Mouse (Mus musculus): ENCODE results near the gene Alcam.
A peak's percentile ranks its signal among the peaks of the same experiment; 100 is the strongest.

Alcam gene

GRCm38 (mm10) chr16:52443055-52443454 is 10.8 kb downstream of the Alcam start:
- no peak for DNase-seq (ENCODE audit: low spot score)

GRCm38 (mm10) chr16:52439600-52439999 is 14.3 kb downstream of the Alcam start:
- DNase-seq (ENCODE audit: low spot score) = no peak

GRCm38 (mm10) chr16:52439007-52439406 is 14.9 kb downstream of the Alcam start:
- no peak for DNase-seq (ENCODE audit: low spot score)

DNA sequence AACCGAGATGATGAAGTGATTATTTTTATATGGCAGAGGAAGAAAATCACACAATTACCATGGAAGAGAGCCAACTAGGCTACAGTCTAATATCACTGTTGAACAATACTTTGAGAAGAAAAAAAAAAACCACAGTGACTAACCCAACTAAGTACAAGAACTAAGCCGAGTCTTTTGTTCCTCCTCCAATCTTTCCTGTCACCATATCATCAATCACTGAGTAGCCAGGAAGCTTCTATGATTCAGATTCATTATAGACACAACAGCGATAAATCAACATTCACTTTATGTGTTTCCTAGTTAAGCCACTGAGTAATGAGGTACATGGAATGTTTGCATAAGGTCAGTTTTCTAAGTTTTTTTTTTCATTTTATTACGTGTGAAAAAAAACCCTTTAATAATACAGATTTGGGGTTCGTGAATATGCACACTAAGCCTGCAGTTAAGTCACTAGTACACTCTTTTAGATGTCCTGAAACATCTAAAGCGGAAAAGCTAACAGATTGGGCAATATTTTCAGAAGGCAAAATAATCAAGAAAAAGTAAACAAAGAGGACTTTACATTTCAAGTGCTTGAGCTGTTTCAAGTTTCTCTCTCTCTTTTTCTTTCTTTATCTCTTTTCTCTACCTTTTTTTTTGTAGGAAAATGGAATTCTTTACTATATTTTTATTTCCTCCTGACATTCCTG is 15.5 kb downstream of the Alcam start:
- peak; percentile 15 for DNase-seq (ENCODE audit: low spot score)

DNA sequence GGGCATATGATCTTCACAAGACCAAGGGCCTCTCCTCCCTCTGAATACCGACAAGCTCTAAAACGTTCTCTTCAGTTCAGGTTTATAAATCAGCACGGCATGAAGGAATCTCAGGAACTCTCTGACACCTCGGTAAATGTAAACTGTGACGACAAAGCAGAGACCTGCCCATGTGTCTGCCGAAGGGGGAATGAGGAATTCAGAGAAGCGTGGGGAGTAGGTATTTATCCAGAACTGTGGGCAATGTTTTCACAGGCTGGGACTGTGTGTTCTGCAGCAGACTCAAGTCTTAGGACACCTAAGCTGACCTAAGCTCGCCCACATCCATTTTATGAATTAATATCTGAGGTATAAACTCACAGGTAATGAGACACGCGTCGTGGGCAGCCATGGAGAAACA is 20.7 kb downstream of the Alcam start:
- DNase-seq (ENCODE audit: low spot score) = no peak

DNA sequence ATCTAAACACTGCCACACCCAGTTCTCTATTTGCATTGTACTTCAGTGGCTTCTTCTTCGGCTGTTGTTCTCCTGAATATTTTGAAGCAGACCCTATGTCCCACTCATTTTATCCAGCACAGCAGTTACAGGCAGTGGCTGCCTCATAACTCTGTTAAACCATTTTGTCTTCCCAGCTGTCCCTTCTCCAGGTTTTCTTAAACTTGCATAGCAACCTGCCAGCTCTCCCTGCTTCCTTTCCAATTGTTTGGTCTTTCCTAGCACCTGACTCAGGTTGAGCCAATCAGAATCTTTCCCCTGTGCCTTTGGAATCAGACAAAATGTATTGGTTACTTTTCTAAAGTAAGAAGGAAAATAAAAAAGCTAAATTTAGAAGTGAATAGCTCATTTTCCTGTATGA is 21.8 kb downstream of the Alcam start:
- DNase-seq (ENCODE audit: low spot score) = no peak

- no peak for DNase-seq (ENCODE audit: low spot score)
Observed at GRCm38 (mm10) chr16:52431590-52431989, 22.3 kb downstream of the Alcam start.

GRCm38 (mm10) chr16:52430073-52430472 is 23.8 kb downstream of the Alcam start:
- no peak for DNase-seq (ENCODE audit: low spot score)

- no peak for DNase-seq (ENCODE audit: low spot score)
Observed at GRCm38 (mm10) chr16:52429661-52430060, 24.2 kb downstream of the Alcam start.

DNA sequence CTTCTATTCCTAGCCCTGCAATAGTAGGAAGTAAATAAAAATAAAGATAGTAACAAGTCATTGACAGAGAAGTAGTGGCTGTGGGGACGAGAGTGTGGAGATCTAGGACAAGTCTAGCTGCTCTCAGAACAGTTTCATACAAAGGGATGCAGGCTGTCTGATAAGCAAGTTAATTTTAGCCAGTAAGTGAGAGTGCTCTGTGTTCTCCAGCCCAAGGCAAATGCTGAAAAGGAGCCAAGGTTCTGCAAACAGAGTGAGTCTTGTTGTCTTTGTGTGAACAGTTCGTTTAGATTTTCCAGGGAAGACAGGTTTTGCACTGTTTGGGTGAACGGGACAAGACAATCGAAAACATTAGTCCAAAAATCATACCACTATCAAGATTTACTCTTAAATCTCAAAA is 25.4 kb downstream of the Alcam start:
- no peak for DNase-seq (ENCODE audit: low spot score)

DNA sequence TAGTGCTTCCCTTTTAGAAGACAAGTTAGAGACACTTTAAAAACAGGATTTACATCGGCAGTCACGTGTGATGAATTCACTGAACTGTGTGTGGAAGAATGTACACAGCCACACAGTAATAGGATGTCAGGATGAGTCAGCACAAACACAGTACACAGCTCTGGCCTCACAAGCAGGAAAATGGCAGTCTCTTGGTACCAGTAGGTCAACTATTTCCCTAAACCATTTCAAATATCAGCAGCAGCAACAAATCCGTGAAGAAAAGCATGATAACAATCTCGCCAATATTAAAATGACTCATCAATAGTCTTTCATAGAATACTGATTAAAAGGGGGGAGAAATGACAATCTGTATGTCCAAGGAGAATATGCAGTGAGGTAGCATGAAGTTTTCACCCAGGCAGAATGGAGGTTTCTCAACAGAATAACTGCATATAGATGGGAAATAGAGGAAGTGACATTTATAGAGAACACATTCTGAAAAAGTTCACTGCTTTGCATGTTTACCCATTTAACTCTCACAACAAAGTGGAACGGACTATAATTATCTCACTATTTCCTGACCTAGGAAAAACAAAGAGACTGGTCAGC is 35.2 kb downstream of the Alcam start:
- DNase-seq (ENCODE audit: low spot score) = no peak

DNA sequence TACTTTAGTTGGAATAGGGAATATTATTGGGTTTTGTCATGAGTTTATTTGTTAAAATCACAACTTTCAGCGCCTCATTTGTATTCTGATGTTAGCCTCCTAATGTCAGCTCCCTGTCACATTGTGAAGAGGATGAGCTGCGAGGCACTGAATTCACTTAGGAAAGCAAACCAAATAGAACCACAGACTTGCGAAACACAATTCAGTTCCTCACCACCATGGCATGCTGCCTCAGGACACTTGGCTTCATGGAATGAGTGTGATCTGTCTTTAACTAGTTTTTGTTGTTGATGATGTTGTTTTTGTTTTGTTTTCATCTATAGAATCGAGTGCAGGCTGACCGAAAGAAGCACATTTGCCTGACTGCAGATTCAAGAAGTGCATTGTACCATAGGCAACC is 35.9 kb downstream of the Alcam start:
- no peak for DNase-seq (ENCODE audit: low spot score)

DNA sequence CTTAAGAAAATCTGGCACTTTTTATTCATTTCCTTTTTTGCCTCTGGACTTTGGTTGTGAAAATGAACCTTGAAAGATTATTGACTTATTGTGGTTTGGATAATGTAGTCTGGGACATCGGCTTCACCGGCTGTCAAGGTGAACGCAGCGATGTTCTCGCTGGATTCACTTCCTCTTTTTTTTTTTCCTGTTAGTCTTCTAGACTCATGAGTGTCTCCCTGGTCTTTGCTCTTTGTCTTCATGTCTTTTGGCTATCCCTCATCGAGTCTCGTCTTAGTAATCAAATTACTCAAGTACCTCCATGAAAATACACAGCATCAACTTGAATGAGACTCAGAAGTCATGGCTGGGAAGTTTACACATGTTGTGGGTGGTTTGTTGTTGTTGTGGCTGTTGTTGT is 36.7 kb downstream of the Alcam start:
- no peak for DNase-seq (ENCODE audit: low spot score)

DNA sequence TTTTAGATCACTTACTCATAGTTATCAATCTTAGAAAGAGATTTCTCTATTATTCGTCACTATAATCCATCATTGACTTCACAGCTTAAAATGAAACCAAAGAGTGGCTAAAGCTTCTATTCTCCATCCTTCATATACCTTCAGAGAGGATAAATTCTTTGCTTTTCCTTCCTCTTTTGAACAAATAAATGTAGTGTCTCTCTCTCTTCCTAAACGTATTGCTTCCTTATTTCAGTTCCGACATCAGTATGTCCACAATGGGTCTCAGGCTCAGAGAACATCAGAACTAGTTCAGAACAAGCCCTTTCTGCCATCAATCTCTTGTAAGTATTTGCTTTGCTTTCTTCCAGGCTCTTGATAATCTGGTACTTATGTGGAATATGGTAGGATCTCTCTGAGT is 40.2 kb downstream of the Alcam start:
- no peak for DNase-seq (ENCODE audit: low spot score)

DNA sequence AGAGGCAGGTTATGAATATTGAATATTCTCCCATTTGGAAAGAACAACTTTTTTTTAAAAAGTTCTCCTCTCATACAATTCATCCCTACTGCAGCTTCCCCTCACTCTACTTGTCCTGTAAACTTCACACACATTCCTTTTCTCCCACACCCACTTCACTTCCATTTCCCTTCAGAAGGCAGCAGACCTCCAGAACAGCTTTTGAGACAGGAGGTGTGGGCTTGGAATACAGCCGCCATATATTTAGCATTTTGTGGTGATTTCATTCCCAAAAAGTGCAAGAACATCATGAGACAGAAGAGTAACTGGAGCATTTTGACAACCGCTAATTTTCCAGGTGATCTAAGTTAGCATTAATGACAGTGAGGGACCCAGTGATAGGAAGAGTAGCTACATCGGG is 47.8 kb downstream of the Alcam start:
- no peak for DNase-seq (ENCODE audit: low spot score)

- no peak for DNase-seq (ENCODE audit: low spot score)
Observed at GRCm38 (mm10) chr16:52405272-52405671, 48.6 kb downstream of the Alcam start.

DNA sequence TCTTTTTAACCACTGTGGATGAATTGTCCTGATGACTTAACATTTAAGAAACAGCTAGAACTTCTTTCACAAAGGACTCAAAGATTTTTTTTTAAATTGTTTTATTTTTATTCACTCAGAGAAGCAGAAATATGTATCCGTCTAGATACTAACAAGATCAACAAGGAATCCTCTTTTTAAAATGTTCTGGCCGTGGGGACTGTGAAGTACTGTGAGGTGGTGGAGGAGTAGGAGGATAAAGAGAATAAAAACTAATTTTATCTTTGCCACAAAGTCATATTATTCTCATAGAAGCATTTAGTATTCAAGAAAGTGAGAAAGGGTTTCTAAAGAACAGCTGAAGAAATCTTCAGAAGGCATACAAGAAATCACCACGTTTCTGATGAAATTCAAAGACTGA is 54.8 kb downstream of the Alcam start:
- no peak for DNase-seq (ENCODE audit: low spot score)

DNA sequence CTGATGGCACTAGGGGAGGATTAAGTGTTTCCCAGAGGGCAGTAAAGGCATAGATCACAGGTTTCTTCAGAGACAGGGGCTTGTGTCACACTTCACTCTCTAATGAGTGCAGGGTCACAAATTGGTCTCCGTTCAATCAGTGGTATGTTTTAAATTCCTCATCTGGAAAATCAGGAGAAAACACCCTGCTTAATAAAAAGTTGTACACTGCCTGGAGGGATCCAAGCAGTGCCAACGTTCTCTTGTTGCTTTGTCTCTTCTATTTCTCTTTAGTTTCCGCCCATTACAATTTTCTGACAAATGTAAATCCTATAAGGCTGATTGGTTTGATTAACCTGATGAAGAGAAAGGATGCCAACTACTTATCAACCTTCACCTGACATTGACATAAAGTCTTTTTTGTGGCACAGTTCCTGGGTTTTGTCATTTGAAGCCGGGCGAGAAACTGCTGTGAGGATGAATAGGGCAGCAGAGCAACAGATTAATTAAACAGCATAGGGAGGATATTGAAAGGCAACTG is 67.0 kb downstream of the Alcam start:
- no peak for DNase-seq (ENCODE audit: low spot score)

- DNase-seq (ENCODE audit: low spot score) = peak; percentile 31
Observed at GRCm38 (mm10) chr16:52383456-52384185, 70.3 kb downstream of the Alcam start.

GRCm38 (mm10) chr16:52378811-52379597 is 74.9 kb downstream of the Alcam start:
- no peak for DNase-seq (ENCODE audit: low spot score)

DNA sequence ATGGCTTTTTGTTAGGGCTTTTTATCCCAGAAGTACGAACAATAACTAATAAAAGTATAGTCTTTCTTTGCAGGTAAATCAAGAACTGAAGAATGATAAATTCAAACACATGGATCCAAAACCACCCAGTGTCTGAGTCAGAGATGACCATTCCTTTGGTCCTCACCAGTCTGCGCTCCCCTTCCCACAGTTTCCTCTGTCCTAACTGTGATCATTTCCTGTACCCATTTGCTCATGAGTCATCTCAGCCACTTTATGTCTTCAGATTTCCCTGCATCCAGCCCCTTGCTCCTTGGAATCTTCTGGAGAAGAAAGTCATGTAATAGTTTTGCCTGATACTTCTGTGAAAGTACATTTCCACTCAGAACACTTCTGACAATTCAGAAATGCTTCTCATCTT is 77.0 kb downstream of the Alcam start:
- DNase-seq (ENCODE audit: low spot score) = no peak

DNA sequence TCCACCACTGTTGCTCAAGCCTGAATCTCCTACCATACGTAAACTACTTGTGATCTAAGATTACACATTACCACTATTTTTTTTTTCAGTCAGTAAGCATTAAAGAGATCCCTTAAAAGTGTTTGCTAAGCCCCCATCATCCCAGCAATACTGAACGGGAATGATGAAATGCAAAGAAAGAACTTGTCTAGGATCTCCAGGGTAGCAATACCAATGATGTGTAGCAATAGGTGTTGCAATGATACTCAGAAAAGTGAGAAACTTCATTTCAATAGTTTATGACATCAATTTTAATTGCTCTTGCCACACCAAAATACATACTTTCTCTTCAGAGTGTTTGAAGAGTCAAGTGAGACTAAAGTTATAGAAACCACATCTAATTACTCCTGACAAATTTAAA is 81.9 kb downstream of the Alcam start:
- no peak for DNase-seq (ENCODE audit: low spot score)
